Comparison of ENCODE assay signal across 10 mouse cellular contexts in genomic region chr19:42539414-42540189, GRCm38 (mm10). TPM values are rescaled to one million over a fixed set of nuclear protein-coding genes. Genes with fewer than 3 reads are reported as not detected.
DNase-seq lines count a peak whose midpoint lies in the region; ATAC-seq and TF ChIP-seq lines count a peak whose summit lies in the region.
"Had no signal": no experiment of that assay in that cellular context is flagged by ENCODE, and none has a peak within 500 bp of the region (broad histone marks: within the 10 kb centered on the region; RNA-seq: fewer than 3 reads in every experiment).

No protein-coding gene starts in this region.

- WGBS in lung, embryonic 14.5 days, result 39% methylated on average over 7 of the region's 7 CpGs
- WGBS in forebrain, embryonic 11.5 days, result 90% methylated on average over 7 of the region's 7 CpGs

- no peaks in the 10 kb centered on the region for H3K9me3 ChIP-seq in lung, embryonic 14.5 days (ENCODE audit: low read depth, low read length)
- H3K9me3 ChIP-seq in forebrain, embryonic 11.5 days (ENCODE audit: control insufficient read depth, low read length), result no peaks in the 10 kb centered on the region

- no peaks in the 10 kb centered on the region for H3K36me3 ChIP-seq in lung, embryonic 14.5 days (ENCODE audit: insufficient read depth)
- no peaks in the 10 kb centered on the region for H3K36me3 ChIP-seq in forebrain, embryonic 11.5 days (ENCODE audit: control insufficient read depth, insufficient read depth, low read length)

- H3K4me2 ChIP-seq in lung, embryonic 14.5 days, result no peak overlapping the region
- H3K4me2 ChIP-seq in forebrain, embryonic 11.5 days (ENCODE audit: low read depth, low read length, severe bottlenecking), result no peak overlapping the region

- DNase-seq in frontal cortex, adult 2 months (ENCODE audit: extremely low spot score in 1 of 2, low spot score in 1 of 2), result no peak
- DNase-seq in 3134 (ENCODE audit: extremely low read depth, insufficient read length, low spot score), result peak; percentile 22
- DNase-seq in embryo, embryonic 9.5 days (ENCODE audit: extremely low spot score), result peak; percentile 8
- DNase-seq in lung, embryonic 14.5 days, result peak; percentile 87
- DNase-seq in forebrain, embryonic 11.5 days (ENCODE audit: low spot score), result no peak
- no peak for DNase-seq in B cell, adult 2 months
- DNase-seq: liver had no signal

- no peak overlapping the region for H3K4me3 ChIP-seq in lung, embryonic 14.5 days (ENCODE audit: low read depth, low read length)
- no peak overlapping the region for H3K4me3 ChIP-seq in forebrain, embryonic 11.5 days (ENCODE audit: low read depth, low read length)

- TF ChIP-seq CTCF in lung, embryonic 14.5 days (IDR thresholded peaks at IDR 0.05; ENCODE audit: low read depth), result no peak

- no peaks in the 10 kb centered on the region for H3K4me1 ChIP-seq in lung, embryonic 14.5 days (ENCODE audit: insufficient read depth)
- H3K4me1 ChIP-seq in forebrain, embryonic 11.5 days (replicated peaks; ENCODE audit: control insufficient read depth, insufficient read depth, low read length), result no peaks in the 10 kb centered on the region

- H3K9ac ChIP-seq in lung, embryonic 14.5 days, result no peak overlapping the region
- H3K9ac ChIP-seq in forebrain, embryonic 11.5 days (ENCODE audit: low read length), result no peak overlapping the region

- H3K27ac ChIP-seq in lung, embryonic 14.5 days (ENCODE audit: low read depth), result peak overlapping the region; percentile 10; the same call in 1 of the 2 replicates
- H3K27ac ChIP-seq in forebrain, embryonic 11.5 days (ENCODE audit: low read depth, low read length), result no peak overlapping the region

- H3K27me3 ChIP-seq in lung, embryonic 14.5 days (ENCODE audit: insufficient read depth, low read length), result no peaks in the 10 kb centered on the region
- no peaks in the 10 kb centered on the region for H3K27me3 ChIP-seq in forebrain, embryonic 11.5 days (ENCODE audit: control insufficient read depth, insufficient read depth, low read length)

- peak; percentile 34; the same call in 1 of the 2 replicates for ATAC-seq in frontal cortex, adult (ENCODE audit: low TSS enrichment)
- peak; percentile 54; the same call in 1 of the 2 replicates for ATAC-seq in lung, embryonic 14.5 days (ENCODE audit: insufficient read depth)
- ATAC-seq in CD4-positive, CD25-positive, alpha-beta regulatory T cell, adult 4 months, result no peak
- ATAC-seq in forebrain, embryonic 11.5 days (replicated peaks; ENCODE audit: low FRiP score), result no peak
- ATAC-seq: activated CD4-positive, CD25-positive, alpha-beta regulatory T cell, adult 4 months had no signal

RNA-seq across cellular contexts. Expression of gene R3hcc1l, which starts 21.0 kb away (rescaled TPM):
- polyA plus RNA-seq in frontal cortex, adult 2 months (2012; rRNA removed), result 13.0 and 15.2 TPM in 2 replicates
- polyA plus RNA-seq in lung, embryonic 14.5 days (2014; fragmentation: Nextera tagmentation; extraction: Ambion mirVana), result 20.8 and 22.5 TPM in 2 replicates
- polyA plus RNA-seq in CD4-positive, CD25-positive, alpha-beta regulatory T cell, adult 4 months (2017; shearing (Covaris generic)), result 10 to 100 TPM; 50.1 to 53.5 TPM
- polyA plus RNA-seq in forebrain, embryonic 11.5 days (2014; fragmentation: Nextera tagmentation; extraction: Ambion mirVana), result 23.2 and 25.7 TPM in 2 replicates

Comparison
In these comparisons a context has a peak if more than half of its experiments do, and no peak if none do; other contexts are left out.
1. ATAC-seq: peak in frontal cortex, adult (single experiment) and lung, embryonic 14.5 days (single experiment); none in CD4-positive, CD25-positive, alpha-beta regulatory T cell, adult 4 months (single experiment) and forebrain, embryonic 11.5 days (single experiment).
2. DNase-seq: peak in 3134 (single experiment), embryo, embryonic 9.5 days (single experiment) and lung, embryonic 14.5 days (single experiment); none in frontal cortex, adult 2 months (0 of 2), forebrain, embryonic 11.5 days (single experiment) and B cell, adult 2 months (0 of 2).